Mouse (Mus musculus) gastrocnemius, adult 8-10 months (tissue): ENCODE measurements around the gene Podxl. TPM values are rescaled to one million over a fixed set of nuclear protein-coding genes. Genes with fewer than 3 reads are reported as not detected.

ENCODE experiments used
- DNase-seq, 2 experiments: peaks; one replicate each; pipeline ENCODE4 v3.0.0; 2022; ENCODE audit warnings: low spot score in 2 of 2
- total RNA-seq, 4 experiments: library from RNA; stranded (reverse); gene quantifications; 2 replicates each; pipeline ENCODE4 v1.2.4; 2022

The Podxl gene
- total RNA-seq, 4 experiments from 2014 or later: 16.1 to 22.2 (median 18.0) TPM

GRCm38 (mm10) chr6:31524647-31525046, 39.1 kb downstream of the Podxl start:
- DNase-seq: no peak

- no peak for DNase-seq
Observed at GRCm38 (mm10) chr6:31524121-31524520, 39.7 kb downstream of the Podxl start.

- DNase-seq: no peak
Observed at GRCm38 (mm10) chr6:31523657-31524056, 40.1 kb downstream of the Podxl start.

- no peak for DNase-seq
Observed at GRCm38 (mm10) chr6:31523039-31523438, 40.7 kb downstream of the Podxl start.

GRCm38 (mm10) chr6:31522478-31522877, 41.3 kb downstream of the Podxl start:
- no peak for DNase-seq

GRCm38 (mm10) chr6:31521491-31522355, 42.1 kb downstream of the Podxl start:
- DNase-seq: no peak

- DNase-seq: no peak
Observed at GRCm38 (mm10) chr6:31520486-31521215, 43.1 kb downstream of the Podxl start.

GRCm38 (mm10) chr6:31519001-31519471, 44.7 kb downstream of the Podxl start:
- no peak for DNase-seq

GRCm38 (mm10) chr6:31518338-31518698, 45.5 kb downstream of the Podxl start:
- DNase-seq: no peak

GRCm38 (mm10) chr6:31517681-31518337, 46.0 kb downstream of the Podxl start:
- DNase-seq: no peak

- no peak for DNase-seq
Observed at GRCm38 (mm10) chr6:31513726-31514125, 50.1 kb downstream of the Podxl start.

GRCm38 (mm10) chr6:31502614-31503013, 61.2 kb downstream of the Podxl start:
- DNase-seq: no peak

- DNase-seq: no peak
Observed at GRCm38 (mm10) chr6:31500691-31501090, 63.1 kb downstream of the Podxl start.

- no peak for DNase-seq
Observed at GRCm38 (mm10) chr6:31500260-31500659, 63.5 kb downstream of the Podxl start.

- DNase-seq: no peak
Observed at GRCm38 (mm10) chr6:31499836-31500235, 63.9 kb downstream of the Podxl start.

- DNase-seq: no peak
Observed at GRCm38 (mm10) chr6:31496227-31496626, 67.6 kb downstream of the Podxl start.

GRCm38 (mm10) chr6:31495122-31495731, 68.6 kb downstream of the Podxl start:
- DNase-seq: no peak

GRCm38 (mm10) chr6:31489950-31490349, 73.8 kb downstream of the Podxl start:
- DNase-seq: no peak

- DNase-seq: no peak
Observed at GRCm38 (mm10) chr6:31486601-31487000, 77.2 kb downstream of the Podxl start.

GRCm38 (mm10) chr6:31480008-31480407, 83.8 kb downstream of the Podxl start:
- DNase-seq: no peak

- DNase-seq: no peak
Observed at GRCm38 (mm10) chr6:31478221-31478620, 85.6 kb downstream of the Podxl start.
